Mouse (Mus musculus): ENCODE measurements around the gene Hist2h3b. TPM values are rescaled to one million over a fixed set of nuclear protein-coding genes. Genes with fewer than 3 reads are reported as not detected.
A peak's percentile ranks its signal among the peaks of the same experiment; 100 is the strongest.

Gene Hist2h3b
- polyA plus RNA-seq, 1 experiment, result 60.1 TPM

DNA sequence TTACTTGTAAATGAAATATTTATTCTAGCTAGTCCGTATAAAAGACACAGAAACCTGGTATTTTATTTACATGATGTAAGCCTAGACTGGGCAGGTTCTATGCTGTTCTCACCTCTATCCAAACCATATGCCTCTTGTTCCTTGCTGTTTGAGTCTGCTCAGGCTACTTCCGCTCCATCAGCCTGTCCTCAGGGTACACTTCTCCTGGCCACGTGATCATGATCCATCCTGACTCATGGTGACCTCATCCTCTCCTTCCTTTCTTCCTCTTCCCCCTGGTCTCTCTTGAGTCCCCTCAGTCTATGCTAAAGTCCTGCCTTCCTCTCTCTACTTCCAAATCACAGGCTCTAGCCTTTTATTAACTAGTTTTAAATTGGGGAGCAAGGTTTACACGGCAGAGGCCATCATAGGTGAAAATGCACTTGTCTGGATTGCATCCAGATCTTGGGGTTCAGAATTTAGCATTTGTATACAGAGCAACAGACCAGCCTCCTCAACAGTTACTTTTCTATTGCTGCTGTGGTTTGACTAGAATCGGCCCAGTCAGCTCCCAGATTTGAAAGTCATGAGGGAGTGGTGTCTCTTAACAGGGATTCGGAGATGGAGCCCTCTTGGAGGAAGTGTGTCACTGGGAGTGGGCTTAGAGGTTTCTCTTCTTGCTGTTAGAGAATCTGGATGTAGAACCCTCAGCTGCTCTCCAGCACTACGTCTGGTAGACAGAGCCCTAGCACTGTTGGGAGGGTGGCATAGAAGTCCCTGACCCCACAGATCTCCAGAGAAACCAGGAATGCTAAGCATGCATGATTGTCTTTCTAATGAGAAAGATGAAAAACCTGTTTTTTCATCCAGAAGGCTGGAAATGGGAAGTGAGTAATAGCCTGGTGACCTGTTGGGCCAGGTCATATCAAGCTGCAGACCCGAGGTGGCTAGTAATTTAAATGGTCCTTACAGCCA is 41.5 kb upstream of the Hist2h3b start:
- Histone ChIP-seq H3K27me3 (ENCODE audit: control insufficient read depth) (no peaks in the 10 kb centered on the region), H3K4me1 (ENCODE audit: control insufficient read depth) (peaks cover 67% of the 10 kb centered on the region), H3K36me3 (ENCODE audit: control insufficient read depth) (peaks cover 49% of the 10 kb centered on the region), H3K4me3 (replicated peaks) (no peak overlapping the region), H3K9me3 (ENCODE audit: control insufficient read depth, low read length) (no peaks in the 10 kb centered on the region)
- TF ChIP-seq GATA1 (IDR thresholded peaks at IDR 0.05; ENCODE audit: low read length) (no peak), TAL1 (IDR thresholded peaks at IDR 0.05; ENCODE audit: low read length) (no peak)

DNA sequence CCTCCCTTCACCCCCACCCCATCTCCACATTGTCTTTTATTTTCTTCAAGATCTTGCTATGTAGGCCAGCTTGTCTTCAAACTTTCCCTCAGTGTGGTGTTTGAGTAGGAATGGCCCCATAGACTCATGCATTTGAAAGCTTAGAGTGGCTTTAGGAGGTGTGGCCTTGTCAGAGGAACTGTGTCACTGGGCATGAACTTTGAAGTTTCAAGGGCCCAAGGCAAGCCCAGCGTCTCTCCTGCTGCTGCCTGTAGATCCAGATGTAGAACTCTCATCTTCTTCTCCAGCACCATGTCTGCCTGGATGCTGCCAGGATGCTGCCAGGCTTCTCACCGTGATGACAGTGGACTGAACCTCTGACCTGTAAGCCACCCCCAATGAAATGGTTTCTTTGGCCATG is 39.6 kb upstream of the Hist2h3b start:
- no peak overlapping the region for H3K4me3 ChIP-seq (replicated peaks)
- TF ChIP-seq TAL1 (IDR thresholded peaks at IDR 0.05; ENCODE audit: low read length) (no peak), GATA1 (IDR thresholded peaks at IDR 0.05; ENCODE audit: low read length) (no peak)
- H3K27me3 ChIP-seq (ENCODE audit: control insufficient read depth), result no peaks in the 10 kb centered on the region
- H3K36me3 ChIP-seq (ENCODE audit: control insufficient read depth), result peaks cover 42% of the 10 kb centered on the region
- H3K4me1 ChIP-seq (ENCODE audit: control insufficient read depth), result peaks cover 53% of the 10 kb centered on the region
- no peaks in the 10 kb centered on the region for H3K9me3 ChIP-seq (ENCODE audit: control insufficient read depth, low read length)

GRCm38 (mm10) chr3:96230404-96230803 is 38.0 kb upstream of the Hist2h3b start:
- Histone ChIP-seq H3K36me3 (ENCODE audit: control insufficient read depth) (peaks cover 26% of the 10 kb centered on the region), H3K27me3 (ENCODE audit: control insufficient read depth) (no peaks in the 10 kb centered on the region)

GRCm38 (mm10) chr3:96230910-96231757 is 37.3 kb upstream of the Hist2h3b start:
- Histone ChIP-seq H3K27me3 (ENCODE audit: control insufficient read depth) (no peaks in the 10 kb centered on the region), H3K4me3 (replicated peaks) (no peak overlapping the region), H3K9me3 (ENCODE audit: control insufficient read depth, low read length) (no peaks in the 10 kb centered on the region), H3K36me3 (ENCODE audit: control insufficient read depth) (peaks cover 22% of the 10 kb centered on the region), H3K4me1 (ENCODE audit: control insufficient read depth) (peaks cover 42% of the 10 kb centered on the region)
- no peak for TF ChIP-seq GATA1 (IDR thresholded peaks at IDR 0.05; ENCODE audit: low read length)
- TF ChIP-seq TAL1 (IDR thresholded peaks at IDR 0.05; ENCODE audit: low read length), result no peak

More at GRCm38 (mm10) chr3:96230404-96230803, 38.0 kb upstream of the Hist2h3b start:
- TF ChIP-seq GATA1 (IDR thresholded peaks at IDR 0.05; ENCODE audit: low read length) (no peak), TAL1 (IDR thresholded peaks at IDR 0.05; ENCODE audit: low read length) (no peak)
- Histone ChIP-seq H3K4me3 (replicated peaks) (no peak overlapping the region), H3K4me1 (ENCODE audit: control insufficient read depth) (peaks cover 43% of the 10 kb centered on the region), H3K9me3 (ENCODE audit: control insufficient read depth, low read length) (no peaks in the 10 kb centered on the region)

DNA sequence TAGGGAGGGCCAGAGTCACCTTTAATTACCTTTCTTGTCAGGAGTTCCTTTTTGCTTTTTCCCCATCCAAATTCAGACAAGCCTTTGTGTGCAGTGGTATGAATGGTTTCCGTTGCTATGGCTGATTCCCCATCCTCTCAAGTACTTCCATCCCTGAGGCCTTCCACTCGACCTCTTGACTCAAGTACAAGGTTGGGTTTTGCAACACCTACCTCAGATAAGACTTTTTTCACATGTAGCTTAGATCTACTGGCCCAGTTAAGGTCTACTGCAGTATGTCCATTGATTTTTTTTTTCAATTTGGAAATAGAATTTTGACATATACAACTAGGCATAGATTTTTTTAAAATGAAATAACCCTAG is 36.7 kb upstream of the Hist2h3b start:
- Histone ChIP-seq H3K36me3 (ENCODE audit: control insufficient read depth) (peaks cover 19% of the 10 kb centered on the region), H3K27me3 (ENCODE audit: control insufficient read depth) (no peaks in the 10 kb centered on the region), H3K4me1 (ENCODE audit: control insufficient read depth) (peaks cover 41% of the 10 kb centered on the region), H3K9me3 (ENCODE audit: control insufficient read depth, low read length) (no peaks in the 10 kb centered on the region), H3K4me3 (replicated peaks) (no peak overlapping the region)
- TF ChIP-seq GATA1 (IDR thresholded peaks at IDR 0.05; ENCODE audit: low read length), result no peak
- no peak for TF ChIP-seq TAL1 (IDR thresholded peaks at IDR 0.05; ENCODE audit: low read length)

DNA sequence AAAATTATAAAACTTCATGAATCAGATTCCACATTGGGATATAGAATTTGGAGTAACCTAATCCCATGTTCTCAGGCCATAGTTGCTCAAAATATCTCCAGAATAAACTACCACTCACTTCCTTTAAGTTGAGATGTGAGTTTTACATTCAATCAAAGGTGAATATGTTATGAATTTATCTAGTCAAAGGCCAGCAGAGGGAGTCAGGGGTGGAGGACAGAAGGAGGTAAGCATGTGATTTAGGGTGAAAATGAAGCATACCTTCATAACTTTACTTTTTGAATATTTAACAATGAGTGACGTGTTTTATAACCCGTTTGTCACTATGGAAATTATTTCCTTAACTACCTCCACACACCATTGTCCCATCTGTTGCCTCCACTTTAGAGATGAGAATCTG is 33.5 kb upstream of the Hist2h3b start:
- Histone ChIP-seq H3K36me3 (ENCODE audit: control insufficient read depth) (peaks cover 2% of the 10 kb centered on the region; the same call in 1 of the 2 replicates), H3K27me3 (ENCODE audit: control insufficient read depth) (no peaks in the 10 kb centered on the region), H3K4me3 (replicated peaks) (peak overlapping the region; percentile 65), H3K4me1 (ENCODE audit: control insufficient read depth) (peaks cover 44% of the 10 kb centered on the region), H3K9me3 (ENCODE audit: control insufficient read depth, low read length) (no peaks in the 10 kb centered on the region)
- TF ChIP-seq TAL1 (IDR thresholded peaks at IDR 0.05; ENCODE audit: low read length) (no peak), GATA1 (IDR thresholded peaks at IDR 0.05; ENCODE audit: low read length) (no peak)

- Histone ChIP-seq H3K27me3 (ENCODE audit: control insufficient read depth) (no peaks in the 10 kb centered on the region), H3K4me1 (ENCODE audit: control insufficient read depth) (peaks cover 49% of the 10 kb centered on the region), H3K4me3 (replicated peaks) (peak overlapping the region; percentile 65), H3K36me3 (ENCODE audit: control insufficient read depth) (peaks cover 2% of the 10 kb centered on the region; the same call in 1 of the 2 replicates), H3K9me3 (ENCODE audit: control insufficient read depth, low read length) (no peaks in the 10 kb centered on the region)
- TF ChIP-seq GATA1 (IDR thresholded peaks at IDR 0.05; ENCODE audit: low read length) (no peak), TAL1 (IDR thresholded peaks at IDR 0.05; ENCODE audit: low read length) (no peak)
Observed at GRCm38 (mm10) chr3:96235836-96236235, 32.6 kb upstream of the Hist2h3b start.

DNA sequence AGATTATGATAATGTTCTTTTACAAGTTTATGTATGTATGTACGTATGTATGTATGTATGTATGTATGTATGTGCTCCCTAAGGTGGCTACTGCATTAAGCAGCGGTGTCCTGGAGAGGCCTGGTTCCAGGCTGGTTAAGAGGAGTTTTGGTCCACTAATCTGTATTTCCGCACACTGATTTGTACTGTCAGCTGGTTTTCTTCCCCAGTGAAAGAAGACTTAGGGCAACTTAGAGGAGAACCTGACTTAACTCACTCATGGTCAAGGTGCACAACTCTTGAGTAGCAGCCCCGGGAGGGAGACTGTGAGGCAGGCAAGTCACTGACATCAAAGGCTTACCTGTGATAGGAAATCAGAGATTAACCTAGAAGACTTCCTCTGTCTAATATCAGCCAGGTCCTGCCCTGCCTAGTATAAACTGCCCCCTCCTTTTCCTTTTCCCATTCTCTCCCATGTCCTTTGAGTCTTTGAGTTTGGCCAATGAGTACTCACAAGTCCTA is 31.6 kb upstream of the Hist2h3b start:
- Histone ChIP-seq H3K9me3 (ENCODE audit: control insufficient read depth, low read length) (no peaks in the 10 kb centered on the region), H3K27me3 (ENCODE audit: control insufficient read depth) (no peaks in the 10 kb centered on the region), H3K36me3 (ENCODE audit: control insufficient read depth) (peaks cover 8% of the 10 kb centered on the region), H3K4me3 (replicated peaks) (peak overlapping the region; percentile 65), H3K4me1 (ENCODE audit: control insufficient read depth) (peaks cover 52% of the 10 kb centered on the region)
- TF ChIP-seq GATA1 (IDR thresholded peaks at IDR 0.05; ENCODE audit: low read length), result no peak
- no peak for TF ChIP-seq TAL1 (IDR thresholded peaks at IDR 0.05; ENCODE audit: low read length)
